Mouse (Mus musculus): Measurements from ENCODE around the gene Tmem267.
"Not testable (repeated sequence)": the region's sequence is repeated elsewhere in the genome, so short reads cannot be mapped to it uniquely, and the experiment has no call there.

Gene Tmem267

GRCm38 (mm10) chr13:119618841-119619240 is 131.0 kb downstream of the Tmem267 start:
- DNase-seq (ENCODE audit: low spot score in 2 of 2) = no peak

- DNase-seq (ENCODE audit: low spot score in 2 of 2) = no peak
These were observed 131.9 kb downstream of the Tmem267 start for GRCm38 (mm10) chr13:119619735-119620134.

- DNase-seq (ENCODE audit: low spot score in 2 of 2) = no peak
These were observed 135.8 kb downstream of the Tmem267 start, which contains the start of gene Ccl28 for GRCm38 (mm10) chr13:119623634-119624033. TSS of gene Ccl28 (plus strand) at chr13:119623819.

GRCm38 (mm10) chr13:119625952-119626351 is 138.1 kb downstream of the Tmem267 start:
- not testable (repeated sequence) for DNase-seq (ENCODE audit: low spot score in 2 of 2)

- peak; percentile 58 to 66 for DNase-seq (ENCODE audit: low spot score in 2 of 2)
These were observed 143.8 kb downstream of the Tmem267 start for GRCm38 (mm10) chr13:119631482-119632155.

- DNase-seq (ENCODE audit: low spot score in 2 of 2) = no peak
These were observed 144.3 kb downstream of the Tmem267 start for GRCm38 (mm10) chr13:119632156-119632548.

- DNase-seq (ENCODE audit: low spot score in 2 of 2) = no peak
These were observed 147.7 kb downstream of the Tmem267 start for GRCm38 (mm10) chr13:119635496-119635895.

GRCm38 (mm10) chr13:119637837-119638236 is 150.0 kb downstream of the Tmem267 start:
- DNase-seq (ENCODE audit: low spot score in 2 of 2) = no peak

GRCm38 (mm10) chr13:119638449-119638848 is 150.6 kb downstream of the Tmem267 start:
- DNase-seq (ENCODE audit: low spot score in 2 of 2) = no peak

GRCm38 (mm10) chr13:119639302-119639701 is 151.5 kb downstream of the Tmem267 start:
- DNase-seq (ENCODE audit: low spot score in 2 of 2) = no peak

GRCm38 (mm10) chr13:119640504-119640903 is 152.7 kb downstream of the Tmem267 start:
- DNase-seq (ENCODE audit: low spot score in 2 of 2) = peak in 1 of 2 experiments; percentile 12

GRCm38 (mm10) chr13:119641145-119641544 is 153.3 kb downstream of the Tmem267 start:
- no peak for DNase-seq (ENCODE audit: low spot score in 2 of 2)

GRCm38 (mm10) chr13:119644769-119645168 is 156.9 kb downstream of the Tmem267 start:
- DNase-seq (ENCODE audit: low spot score in 2 of 2) = no peak

GRCm38 (mm10) chr13:119646511-119646910 is 158.7 kb downstream of the Tmem267 start:
- DNase-seq (ENCODE audit: low spot score in 2 of 2) = no peak

GRCm38 (mm10) chr13:119648891-119649698 is 161.3 kb downstream of the Tmem267 start:
- DNase-seq (ENCODE audit: low spot score in 2 of 2) = no peak

GRCm38 (mm10) chr13:119649699-119650046 is 161.8 kb downstream of the Tmem267 start:
- no peak for DNase-seq (ENCODE audit: low spot score in 2 of 2)

GRCm38 (mm10) chr13:119654734-119655133 is 166.9 kb downstream of the Tmem267 start:
- DNase-seq (ENCODE audit: low spot score in 2 of 2) = no peak

GRCm38 (mm10) chr13:119656246-119656645 is 168.4 kb downstream of the Tmem267 start:
- DNase-seq (ENCODE audit: low spot score in 2 of 2) = no peak

- no peak for DNase-seq (ENCODE audit: low spot score in 2 of 2)
These were observed 169.1 kb downstream of the Tmem267 start for GRCm38 (mm10) chr13:119656846-119657416.

Measured in spleen, postnatal 36 days (tissue).